Mouse (Mus musculus) heart, adult 2 months (tissue): ENCODE data around the gene Pnliprp2.

ENCODE experiments used
- CTCF ChIP-seq: fragments of 200-600 bp; IDR thresholded peaks from 2 replicates; pipeline ENCODE4 v1.8.1; 2022; ENCODE audit warnings: antibody characterized with exemption, mild to moderate bottlenecking, moderate library complexity
- EP300 ChIP-seq: fragments of 200-500 bp; IDR thresholded peaks from 2 replicates; pipeline ENCODE4 v1.6.1; 2011; ENCODE audit warnings: low read depth, low read length, control low read depth; ENCODE audit not compliant: insufficient read depth
- POLR2A ChIP-seq: fragments of 200-500 bp; IDR thresholded peaks from 2 replicates; pipeline ENCODE4 v1.6.1; 2011; ENCODE audit warnings: mild to moderate bottlenecking, low read depth, low read length, control low read depth; ENCODE audit not compliant: insufficient read depth

GRCm38 (mm10) chr19:58795114-58795669, 35.7 kb downstream of the Pnliprp2 start:
- TF ChIP-seq CTCF (no peak), POLR2A (no peak), EP300 (no peak)
